Mouse (Mus musculus) MEL (cell line): ENCODE measurements at regions not wholly inside any gene's neighbourhood (a gene's known extent, or its start where the extent isn't known, plus 50 kb on each side); places are given as distances from the start of the nearest gene placed in this dataset.

Source experiments
- GATA1 ChIP-seq: IDR thresholded peaks from 2 replicates; pipeline ENCODE4 v1.6.1; 2011; ENCODE audit warnings: low read depth, low read length, improper control_type of control experiment
- HCFC1 ChIP-seq: IDR thresholded peaks from 2 replicates; pipeline ENCODE4 v1.6.1; 2012; ENCODE audit warnings: low read depth, mild to moderate bottlenecking, inconsistent platforms, low read length, improper control_type of control experiment, moderate library complexity
- POLR2A ChIP-seq, 2 experiments: IDR thresholded peaks; 2 replicates each; pipeline ENCODE4 v1.6.1; 2011 to 2012; ENCODE audit warnings: low read length in 2 of 2, mild to moderate bottlenecking in 2 of 2, control low read depth in 1 of 2, improper control_type of control experiment in 1 of 2, low read depth in 1 of 2, moderate library complexity in 1 of 2; ENCODE audit not compliant: control insufficient read depth in 1 of 2, insufficient read depth in 1 of 2, poor library complexity in 1 of 2

DNA sequence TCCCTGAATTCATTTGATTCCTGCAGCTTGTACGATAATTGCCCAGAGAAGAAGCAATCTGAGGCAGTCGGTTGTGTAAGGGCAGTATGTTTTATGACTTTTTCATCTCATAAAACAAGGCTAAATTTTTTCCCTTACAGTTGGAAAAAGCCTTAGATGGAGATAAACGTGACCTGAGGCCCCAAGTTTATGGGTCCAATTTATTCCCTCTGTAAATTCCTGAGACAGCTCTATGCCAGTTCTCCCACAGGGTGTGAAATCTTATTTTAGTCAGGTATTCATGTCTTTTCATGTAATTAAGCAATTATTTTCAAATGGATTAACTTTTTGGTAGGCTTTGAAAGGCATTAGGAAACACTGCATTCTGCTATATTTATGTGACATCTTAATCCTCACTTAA, 164.7 kb upstream of the Slc39a10 start:
- TF ChIP-seq GATA1 (no peak), POLR2A (IDR thresholded peaks at IDR 0.05; ENCODE audit: control insufficient read depth in 1 of 2, insufficient read depth in 1 of 2, low read depth in 1 of 2, low read length in 2 of 2, poor library complexity in 1 of 2) (no peak), HCFC1 (no peak)
